Mouse (Mus musculus): ENCODE results near the gene Nfkb1.

- TF ChIP-seq EP300 (IDR thresholded peaks at IDR 0.05; ENCODE audit: insufficient read depth, low read depth, low read length) (no peak), CTCF (IDR thresholded peaks at IDR 0.05; ENCODE audit: low read depth, low read length) (no peak), POLR2A (IDR thresholded peaks at IDR 0.05; ENCODE audit: insufficient read depth, low read length) (no peak)
Observed at GRCm38 (mm10) chr3:135565306-135565705, 126.0 kb downstream of the Nfkb1 start.
